Mouse (Mus musculus) lung, postnatal 4 days (tissue): ENCODE measurements at regions not wholly inside any gene's neighbourhood (a gene's known extent, or its start where the extent isn't known, plus 50 kb on each side); places are given as distances from the start of the nearest gene placed in this dataset.

Experiments used
- DNase-seq, 2 experiments: peaks; one replicate each; pipeline ENCODE4 v3.0.0; 2021

DNA sequence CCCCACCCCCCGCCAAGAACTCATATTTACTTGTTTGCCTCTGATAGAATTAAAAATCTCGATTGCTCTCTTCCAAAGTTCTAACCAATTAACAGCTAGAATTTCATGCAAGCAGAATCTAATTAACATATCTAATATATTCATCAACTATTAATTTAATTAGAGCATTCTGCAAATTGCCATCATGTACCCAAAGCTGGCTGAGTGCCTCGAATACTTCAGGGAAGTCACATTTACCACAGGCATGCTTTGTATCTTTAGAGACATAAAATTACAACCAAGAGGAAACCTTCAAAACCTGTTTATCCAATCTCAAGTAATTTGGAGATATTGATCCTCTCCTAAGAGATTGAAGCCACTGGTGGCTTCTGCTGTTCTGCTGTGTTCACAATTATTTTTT is 401.6 kb upstream of the Nmur2 start:
- DNase-seq, result no peak

DNA sequence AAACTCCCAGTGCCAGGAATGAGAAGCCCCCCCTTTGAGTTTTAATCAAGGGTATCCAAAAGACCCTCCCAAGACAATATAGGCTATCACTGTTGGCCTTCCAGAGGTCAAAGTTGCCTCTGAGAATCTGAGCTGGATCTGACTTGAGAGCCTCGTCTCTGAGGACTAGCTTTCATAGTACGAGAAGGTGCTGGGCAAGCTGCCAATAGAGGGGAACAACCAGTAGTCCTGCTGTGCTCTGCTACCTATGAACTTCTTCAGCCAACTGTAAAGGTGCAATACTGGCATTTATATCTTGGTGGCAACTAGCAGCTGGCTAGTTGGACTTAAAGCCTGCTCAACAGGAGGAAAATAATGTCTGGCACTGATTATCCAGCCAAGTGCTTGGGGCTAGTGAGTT is 400.3 kb upstream of the Nmur2 start:
- DNase-seq, result no peak

DNA sequence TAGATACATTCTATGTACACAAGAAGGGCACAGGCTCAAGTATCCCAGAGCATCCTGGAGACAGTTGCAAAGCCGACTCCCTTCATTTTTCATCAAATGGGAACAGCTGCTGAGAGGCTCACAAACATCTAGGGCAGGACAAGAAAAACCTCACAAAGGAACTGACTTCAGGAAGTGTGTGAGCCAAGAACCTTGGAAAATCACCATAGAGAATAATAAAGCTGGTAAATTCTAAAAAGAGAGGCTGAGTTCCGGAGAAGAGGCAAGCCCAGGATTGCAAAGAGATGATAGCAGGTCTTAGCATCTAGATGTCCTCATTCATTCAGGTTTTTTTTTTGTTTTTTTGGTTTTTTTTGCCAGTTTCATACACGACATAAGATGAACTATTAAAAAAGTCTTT is 390.3 kb upstream of the Nmur2 start:
- no peak for DNase-seq

DNA sequence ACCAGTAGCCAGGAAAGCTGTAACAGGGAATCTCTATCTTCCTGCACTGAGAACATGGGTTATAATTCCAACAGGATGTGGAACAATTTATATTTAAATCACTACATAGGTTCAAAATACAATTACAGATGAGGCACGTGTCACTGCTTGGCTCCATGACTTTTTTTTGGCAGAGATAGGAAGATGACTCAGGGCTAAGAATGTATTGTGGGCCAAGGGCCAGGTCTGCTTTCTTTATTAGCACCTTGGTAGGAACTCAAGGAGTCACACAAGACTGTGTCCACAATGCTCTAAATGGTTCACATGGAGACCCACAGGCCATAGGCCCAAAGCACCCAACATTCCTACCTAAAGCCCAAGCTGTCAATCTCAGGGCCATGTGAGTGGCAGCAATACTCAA is 344.0 kb upstream of the Nmur2 start:
- DNase-seq, result no peak

DNA sequence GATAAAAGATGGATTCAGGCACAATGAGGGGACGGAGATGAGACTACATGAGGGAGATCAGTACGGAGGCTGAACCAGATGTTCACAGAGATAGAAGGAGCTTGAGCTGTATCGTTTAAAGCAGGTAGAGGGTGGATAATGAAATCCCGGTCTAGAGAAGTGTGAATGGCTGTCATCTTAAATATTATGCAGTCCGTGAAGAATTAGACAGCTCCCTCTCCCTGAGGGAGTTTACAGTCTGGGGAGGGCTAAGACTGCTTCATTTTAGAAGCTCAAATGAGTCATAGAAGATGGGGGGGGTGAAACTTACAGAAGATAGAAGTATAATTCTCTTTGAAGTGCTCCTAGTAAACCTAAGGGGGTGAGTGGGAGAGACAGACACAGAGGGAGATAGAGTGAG is 336.7 kb upstream of the Nmur2 start:
- DNase-seq, result no peak

DNA sequence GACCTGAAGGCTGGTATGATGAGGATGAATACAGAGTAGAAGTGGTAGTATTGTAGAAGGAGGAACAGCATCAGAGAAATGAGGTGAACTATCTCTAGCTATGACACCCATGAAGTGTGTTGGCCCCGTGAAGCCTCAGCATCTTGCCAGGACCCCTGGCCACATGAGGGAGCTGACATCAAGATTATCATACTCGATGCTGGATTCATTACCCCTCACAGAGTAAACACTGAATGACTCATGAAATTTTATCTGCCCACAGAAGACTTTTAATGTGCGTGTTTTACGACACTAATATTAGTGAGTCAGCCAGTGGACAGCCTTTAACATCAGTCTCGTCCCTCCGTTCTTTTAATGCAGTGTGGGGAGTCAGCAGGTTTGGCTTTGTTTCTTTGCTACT is 333.5 kb upstream of the Nmur2 start:
- no peak for DNase-seq

DNA sequence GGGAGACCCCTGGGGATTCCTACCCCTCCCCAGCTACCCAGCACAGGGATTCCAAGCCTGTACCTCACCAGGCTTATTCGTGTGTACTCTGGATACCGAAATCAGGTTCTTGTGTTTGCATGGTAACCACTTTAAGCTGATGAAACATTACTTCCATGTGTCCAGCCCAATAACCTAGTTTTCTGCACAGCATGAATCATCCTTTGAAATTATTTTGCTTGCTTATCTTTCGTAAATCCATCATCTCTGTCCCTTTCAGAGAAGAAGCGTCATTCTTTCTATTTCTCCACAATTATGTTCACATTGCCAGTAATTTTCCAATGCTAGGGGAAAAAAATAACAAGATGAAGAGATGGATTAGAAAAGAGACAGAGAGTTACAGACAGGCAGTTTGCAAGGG is 332.8 kb upstream of the Nmur2 start:
- DNase-seq, result no peak

DNA sequence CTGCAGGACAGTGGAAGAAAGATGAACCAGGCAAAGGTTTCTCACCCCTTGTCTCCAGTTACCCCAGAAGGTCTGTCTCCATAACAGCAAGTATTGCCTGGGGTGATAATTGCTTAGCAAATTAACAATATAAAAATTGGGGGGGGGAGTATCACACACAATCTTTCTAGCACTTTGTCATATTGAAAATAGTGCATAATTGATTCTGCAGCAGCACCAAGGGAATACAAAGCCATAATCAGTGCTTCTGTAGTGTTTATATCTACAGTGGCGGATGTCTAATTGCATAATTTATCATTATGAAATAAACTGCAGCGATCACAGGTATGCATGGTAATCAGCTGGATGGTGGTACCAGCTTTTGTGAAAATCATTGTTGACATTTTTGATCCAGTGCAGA is 316.9 kb upstream of the Nmur2 start:
- no peak for DNase-seq

DNA sequence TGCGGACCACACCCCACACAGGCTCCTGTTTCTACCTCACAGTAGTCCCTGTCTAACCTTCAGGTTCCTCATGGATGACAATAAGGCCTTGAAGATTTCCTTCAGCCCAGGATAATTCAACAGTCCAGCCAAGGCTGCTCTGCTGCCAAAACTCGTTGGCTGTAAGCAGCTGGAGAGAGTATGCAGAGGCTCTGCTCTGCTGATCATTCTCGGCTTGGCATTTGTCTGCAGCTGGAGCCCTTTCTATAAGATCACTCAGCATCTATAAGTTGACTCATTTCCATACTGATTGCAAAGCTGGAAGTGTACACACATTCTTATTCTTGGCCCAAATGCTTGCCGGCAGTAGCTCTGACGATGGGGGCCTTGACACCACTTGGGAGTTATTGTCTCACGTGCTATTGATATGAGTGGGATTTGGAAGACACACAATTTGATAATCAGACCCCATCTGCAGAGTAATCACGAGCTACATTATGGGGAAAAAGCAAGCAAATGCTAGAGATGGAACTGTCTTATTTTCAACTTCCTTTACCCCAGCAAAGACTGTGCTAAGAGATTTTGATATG is 311.1 kb upstream of the Nmur2 start:
- peak; percentile 6 to 55 for DNase-seq

DNA sequence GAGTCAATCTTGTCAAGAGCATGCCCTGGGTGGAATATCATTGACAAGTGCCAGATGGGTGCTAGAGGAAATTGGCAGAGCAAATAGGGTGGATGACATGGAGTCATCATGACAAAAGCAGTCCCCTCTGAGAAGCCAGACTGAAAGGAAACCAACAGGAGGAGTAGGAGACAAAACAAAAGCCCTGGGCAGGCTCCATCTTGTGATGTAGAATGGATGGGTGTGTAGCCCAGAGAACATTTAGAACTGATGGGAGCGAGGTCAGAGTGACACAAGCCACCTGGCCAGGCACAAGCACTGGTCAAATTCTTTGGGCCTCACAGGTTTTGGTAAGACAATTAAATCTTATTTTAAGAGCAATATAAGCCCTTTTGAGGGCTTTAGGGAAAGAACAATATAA is 310.4 kb upstream of the Nmur2 start:
- DNase-seq, result no peak

DNA sequence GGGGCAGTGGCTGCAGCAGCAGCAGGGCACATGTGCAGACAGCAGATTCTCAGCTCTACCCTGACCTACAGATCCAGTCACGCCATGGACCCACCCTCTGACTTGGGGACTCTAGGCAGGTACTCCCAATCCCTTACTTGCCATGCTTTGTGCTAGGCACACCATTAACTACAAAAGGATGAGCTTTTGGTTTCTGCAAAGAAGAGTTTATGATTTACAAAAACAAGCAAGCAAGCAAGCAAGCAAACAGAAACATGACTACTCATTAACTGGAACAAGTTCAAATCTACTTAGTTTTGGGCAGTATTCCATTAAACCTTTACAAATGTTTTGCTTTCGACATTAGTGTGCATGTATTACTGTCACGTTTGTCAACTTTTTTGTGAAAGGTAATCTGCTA is 309.0 kb upstream of the Nmur2 start:
- no peak for DNase-seq

DNA sequence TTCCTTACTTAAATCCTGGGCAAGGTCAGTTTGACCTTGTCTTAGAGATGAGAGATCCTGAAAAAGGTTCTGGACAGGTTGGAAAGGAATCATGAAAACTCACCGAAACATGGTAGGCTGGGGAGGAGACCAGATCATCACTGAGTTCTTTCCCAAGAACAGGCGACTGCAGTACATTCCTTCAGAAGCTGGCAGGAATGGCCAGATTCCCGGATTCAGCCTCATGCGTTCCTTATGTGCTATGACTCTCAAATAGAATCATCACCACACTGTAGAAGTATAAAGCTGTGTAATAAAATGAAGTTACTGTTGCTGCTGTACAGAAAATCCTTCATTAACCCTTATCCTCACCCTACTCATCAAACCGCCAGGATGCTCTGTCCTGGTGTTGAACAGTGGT is 307.6 kb upstream of the Nmur2 start:
- DNase-seq, result no peak

DNA sequence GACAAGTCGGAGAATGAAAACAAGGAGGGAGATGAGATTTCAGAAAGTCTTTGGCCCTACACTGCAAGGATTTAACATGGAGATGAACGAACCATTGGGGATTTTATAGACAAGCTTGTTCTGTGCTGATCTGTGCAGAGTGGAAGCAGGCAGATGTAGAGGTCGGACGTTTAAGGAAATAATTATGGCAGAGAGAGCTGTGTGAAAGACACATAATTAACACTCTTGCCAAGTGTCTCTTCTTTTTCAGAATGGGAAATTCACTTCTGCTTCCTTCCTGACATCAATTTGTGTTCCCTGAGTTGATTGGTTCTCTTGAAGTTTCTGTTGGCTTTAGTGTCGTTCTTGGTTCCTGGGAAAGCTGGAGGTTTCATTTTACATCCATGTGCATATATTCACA is 302.3 kb upstream of the Nmur2 start:
- DNase-seq, result no peak

DNA sequence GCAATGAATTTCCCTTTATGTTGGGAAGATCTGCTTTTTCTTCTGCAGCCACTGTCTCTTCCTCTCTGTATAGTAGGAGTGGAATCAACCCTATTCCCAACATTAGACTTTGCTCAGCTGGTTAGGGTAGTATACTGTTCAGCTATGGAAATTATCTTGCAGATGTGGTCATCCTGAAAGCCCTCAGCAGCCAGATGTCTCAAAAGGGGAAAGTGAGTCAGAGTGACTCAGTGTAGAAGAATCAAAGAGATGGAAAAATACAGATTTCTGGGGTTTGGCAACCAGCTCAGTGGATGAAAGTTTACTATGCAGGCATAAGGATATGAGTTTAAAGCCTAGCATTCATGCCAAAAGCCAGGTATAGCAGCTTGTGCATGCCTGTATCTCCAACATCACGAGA is 300.9 kb upstream of the Nmur2 start:
- DNase-seq, result no peak

DNA sequence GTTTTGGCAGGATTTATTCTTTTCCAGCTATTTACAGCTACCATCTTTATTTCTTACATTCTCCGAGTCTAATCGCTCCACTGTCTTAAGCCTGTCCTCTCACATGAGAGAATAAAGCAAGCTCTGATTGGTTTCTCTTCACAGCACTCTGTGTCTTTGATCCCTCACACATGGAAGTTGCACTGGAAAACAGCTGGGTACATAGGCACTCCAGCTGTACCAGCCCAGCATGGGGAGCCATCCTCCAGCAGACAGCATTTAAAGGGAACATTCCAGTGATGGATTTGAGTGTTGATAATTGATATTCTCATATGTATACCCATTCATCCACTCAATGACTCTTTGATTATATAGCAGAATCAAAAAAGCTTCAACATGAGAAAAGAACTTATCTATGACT is 300.2 kb upstream of the Nmur2 start:
- no peak for DNase-seq

DNA sequence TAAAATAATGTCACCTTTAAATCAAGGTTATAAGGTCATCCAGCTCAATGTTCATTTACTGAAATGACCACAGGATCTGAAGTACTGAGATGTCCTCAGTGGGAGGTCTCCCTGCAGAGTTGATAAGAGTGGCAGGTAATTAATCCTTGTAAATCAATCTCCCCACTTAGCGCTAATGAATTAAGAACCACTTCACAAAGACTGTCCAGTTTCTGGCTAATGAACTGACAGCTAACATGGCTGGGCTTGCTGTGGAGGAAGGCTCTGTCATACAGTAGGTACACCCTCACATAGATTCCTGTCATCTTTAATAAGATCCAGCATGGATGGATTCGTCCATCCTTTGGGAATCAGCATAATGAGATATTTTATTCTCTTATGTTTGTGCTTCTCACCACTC is 297.7 kb upstream of the Nmur2 start:
- DNase-seq, result no peak

DNA sequence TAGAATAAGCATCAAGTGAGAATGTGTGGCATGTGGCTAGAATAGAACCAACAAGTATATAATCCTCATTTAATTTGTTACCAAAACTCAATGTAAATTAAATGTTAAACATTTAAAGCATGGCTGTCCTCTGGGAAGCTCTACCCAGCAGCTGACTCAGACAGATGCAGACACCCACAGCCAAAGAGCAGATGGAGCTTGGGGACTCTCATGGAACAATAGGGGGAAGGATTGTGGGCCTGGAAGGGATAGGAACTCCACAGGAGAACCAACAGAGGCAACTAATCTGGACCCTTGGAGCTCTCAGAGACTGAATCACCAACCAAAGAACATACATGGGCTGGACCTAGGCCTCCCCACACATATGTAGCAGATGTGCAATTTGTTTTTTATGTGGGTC is 295.1 kb upstream of the Nmur2 start:
- no peak for DNase-seq

DNA sequence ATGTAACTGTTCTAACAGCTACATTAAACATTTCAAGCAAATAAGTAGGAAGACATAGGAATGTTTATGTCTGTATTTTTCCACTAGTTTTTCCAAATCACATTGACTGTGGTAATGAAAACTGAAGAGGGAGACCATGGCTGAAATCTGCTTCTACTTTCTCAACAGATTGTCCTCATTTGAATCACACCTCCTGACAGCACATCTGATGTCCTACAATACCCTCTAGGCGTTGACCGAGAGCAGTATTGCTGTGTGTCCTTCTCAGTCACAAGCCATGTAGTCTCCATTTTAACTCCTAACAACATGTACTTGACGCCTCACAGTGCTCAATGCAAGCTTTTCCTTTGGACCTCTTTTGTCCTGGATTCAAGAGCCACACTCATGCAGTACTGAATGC is 279.5 kb upstream of the Nmur2 start:
- no peak for DNase-seq

DNA sequence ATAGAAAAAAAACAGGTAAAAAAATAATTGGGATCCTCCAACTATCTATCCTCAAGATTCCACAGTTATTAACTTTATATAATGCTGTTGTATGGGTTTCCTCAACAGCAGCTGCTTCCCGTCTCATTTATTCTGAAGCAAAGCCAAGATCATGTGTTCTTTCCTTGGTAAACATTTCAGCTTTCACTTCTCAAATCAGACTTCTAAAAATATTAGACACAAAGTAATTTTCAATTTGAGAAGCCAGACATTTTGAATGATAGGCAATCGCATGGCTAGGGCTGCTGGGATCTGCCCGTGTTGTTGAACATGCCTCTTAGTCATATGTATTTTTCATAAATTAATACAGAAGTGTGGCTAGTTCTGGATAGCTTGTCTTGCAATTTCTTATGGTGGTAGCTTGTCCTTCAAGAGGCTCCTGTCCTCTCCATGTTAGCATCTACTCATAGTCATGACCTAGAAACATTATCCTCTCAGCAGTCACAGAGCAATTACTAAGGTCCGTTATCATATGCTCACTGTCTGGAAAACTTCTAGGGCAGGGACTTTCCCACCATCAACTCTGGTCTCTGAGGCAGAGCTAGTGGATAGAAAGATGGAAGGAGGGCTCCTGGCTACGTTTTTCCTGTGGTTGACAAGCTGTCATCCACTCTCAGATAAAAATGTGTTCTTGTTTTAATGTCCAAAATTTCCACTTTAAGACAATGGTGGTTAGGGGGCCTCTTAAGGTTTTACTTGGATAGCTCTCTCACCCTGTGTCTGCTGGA is 274.6 kb upstream of the Nmur2 start:
- no peak for DNase-seq

DNA sequence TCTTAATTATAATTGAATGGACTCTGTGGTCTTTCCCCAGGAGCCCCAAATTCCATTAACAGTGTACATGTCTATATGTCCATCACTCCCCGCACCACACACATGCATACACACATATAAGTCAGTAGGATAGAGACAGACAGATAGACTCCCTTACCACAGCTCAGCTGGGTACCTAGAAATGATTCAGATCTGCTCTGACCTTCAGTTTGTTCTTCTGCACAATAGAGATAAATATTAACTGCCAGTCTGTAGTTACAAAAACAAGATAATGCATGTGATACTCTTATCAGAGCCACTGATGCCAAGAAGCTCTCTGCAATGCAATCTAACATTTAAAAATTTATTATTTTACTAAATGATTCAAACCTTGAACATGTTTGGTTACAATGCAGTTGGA is 268.7 kb upstream of the Nmur2 start:
- DNase-seq, result no peak

DNA sequence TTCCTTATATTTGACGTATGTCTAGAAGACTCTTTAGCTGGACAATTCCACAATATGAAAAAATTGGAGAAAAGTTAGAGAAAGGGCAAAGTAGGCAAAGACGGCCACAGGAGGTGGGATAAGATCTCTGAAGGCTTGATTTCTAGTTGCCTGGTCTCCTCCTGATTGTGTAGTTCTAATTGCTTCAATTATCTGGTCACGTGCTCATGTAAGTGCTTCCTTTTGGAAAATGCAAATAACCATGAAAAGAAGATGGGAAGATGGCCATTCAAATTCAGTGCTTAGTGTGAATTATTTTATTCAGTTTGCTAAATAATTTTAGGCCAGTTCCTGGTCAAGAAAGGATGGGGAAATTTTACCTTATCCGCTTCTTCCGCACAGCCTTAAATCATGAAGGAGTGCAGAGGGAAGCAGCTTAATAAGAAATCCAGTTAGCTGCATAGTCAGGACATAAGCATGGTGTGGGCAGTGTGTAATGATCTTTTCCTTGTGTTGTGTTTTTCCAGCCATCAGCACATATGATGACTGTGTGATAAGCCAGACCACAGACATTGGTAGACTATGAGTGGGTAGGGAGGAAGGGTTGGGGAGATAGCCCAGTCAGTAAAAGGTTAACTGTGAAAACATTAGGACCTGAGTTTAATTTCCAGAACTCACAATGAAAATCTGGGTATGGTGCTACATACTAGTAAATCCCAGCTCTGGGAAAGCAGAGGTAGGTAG is 267.7 kb upstream of the Nmur2 start:
- DNase-seq, result no peak

DNA sequence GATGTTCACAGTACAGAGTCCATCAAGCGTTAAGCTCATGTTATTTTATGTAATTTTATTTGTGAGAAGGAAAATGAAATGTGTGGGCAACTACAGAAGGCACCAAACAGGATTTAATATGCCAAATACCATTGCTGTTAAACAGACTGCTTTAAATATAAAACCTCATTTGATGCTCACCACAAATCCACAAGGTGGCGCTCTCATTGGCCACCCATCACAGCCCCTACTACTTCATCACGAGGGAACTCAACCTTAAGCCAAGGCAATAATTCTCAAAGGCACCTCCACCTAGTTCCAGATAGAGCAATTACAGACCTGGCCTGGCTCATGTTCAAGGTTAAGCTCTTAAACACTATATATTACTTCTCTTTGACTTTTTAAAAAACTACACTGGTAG is 266.2 kb upstream of the Nmur2 start:
- DNase-seq, result no peak

DNA sequence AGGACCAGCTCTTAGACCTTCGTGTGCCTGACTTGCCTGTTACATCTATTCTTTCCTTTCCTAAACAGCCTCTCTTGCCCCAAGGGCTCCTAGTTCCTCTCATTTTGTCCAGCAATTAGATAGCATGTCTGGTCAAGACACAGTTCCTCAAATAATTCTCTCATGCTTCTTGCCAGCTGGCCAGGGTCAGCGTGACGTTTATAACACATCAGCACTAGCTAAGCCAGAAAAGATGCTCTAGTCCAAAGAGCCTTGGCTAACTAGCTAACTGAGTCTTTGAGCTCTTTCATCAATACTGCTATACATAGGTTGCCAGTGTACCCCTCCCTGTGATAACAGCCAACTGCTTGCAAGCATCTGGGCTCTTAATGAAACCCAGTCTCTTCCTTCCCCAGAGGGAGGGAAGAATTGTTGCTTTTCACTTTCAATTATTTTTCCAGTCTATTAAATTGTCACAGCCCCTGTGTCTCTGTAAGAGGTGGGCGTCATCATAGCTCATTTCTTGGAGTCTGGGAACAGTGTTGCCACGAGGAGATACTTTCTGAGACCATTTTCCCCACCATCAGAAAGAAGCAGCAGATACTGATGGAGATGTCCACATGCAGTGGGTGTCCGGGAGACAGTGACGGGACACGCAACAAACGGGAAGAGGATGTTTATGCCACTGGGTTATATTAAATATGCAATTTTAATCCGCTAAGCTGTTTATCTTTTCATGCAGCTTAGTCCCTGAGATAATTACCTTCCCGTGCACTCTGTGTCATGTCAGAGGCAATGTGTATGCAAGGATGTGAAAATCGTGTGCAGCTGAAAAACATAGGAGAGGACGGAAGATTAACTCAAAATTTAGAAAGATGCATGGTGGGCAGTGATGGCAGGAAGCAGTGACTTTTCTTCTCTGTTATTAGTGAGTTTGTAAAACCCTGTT is 250.1 kb upstream of the Nmur2 start:
- DNase-seq, result peak; percentile 8 to 35
